Mouse (Mus musculus): ENCODE measurements around the gene Fbxo22.
"Not testable (repeated sequence)": the region's sequence is repeated elsewhere in the genome, so short reads cannot be mapped to it uniquely, and the experiment has no call there.

Fbxo22 gene

GRCm38 (mm10) chr9:55208790-55209481 is at the start of gene Fbxo22:
Gene Fbxo22 (plus strand): TSS chr9:55208925.
- peak; percentile 88 for DNase-seq

DNA sequence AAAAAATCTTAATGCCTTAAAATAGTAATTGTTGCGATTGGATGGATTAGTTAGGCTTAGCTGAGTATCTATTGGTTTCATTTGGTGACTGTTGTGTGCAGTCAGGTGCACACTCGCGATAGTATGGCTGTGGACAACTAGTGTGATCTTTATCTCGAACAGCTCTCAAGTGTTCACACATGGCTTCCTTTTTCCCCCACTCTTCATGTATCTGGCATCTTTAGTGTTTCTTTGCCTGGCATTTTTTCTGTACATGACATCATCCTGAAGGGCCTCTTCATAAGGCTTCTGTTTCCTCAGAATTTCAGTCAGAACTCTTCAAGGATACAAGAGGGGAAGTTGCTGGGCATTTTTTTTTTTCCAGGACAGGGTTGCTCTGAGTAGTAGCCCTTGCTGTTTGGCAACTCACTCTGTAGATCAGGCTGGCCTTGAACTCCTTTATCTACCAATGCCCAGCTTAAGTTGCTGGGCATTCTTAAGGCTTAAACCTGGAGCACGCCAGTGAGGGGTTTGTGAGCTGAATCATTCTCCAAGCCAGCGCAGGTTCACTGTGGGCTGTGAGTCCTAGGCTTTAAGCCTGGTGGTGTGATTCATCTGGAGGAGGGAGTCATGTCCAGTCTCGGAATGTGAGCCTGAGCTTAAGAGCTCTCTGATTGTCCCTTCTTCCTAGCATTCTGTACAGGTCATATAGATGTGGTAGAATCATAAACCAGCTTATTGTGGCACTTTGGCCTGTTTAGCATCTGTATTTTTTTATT is 37.9 kb upstream of the Fbxo22 start:
- no peak for DNase-seq

- no peak for DNase-seq
These were observed 36.5 kb upstream of the Fbxo22 start for GRCm38 (mm10) chr9:55172195-55172685.

- no peak for DNase-seq
These were observed 34.5 kb upstream of the Fbxo22 start for GRCm38 (mm10) chr9:55174235-55174634.

DNA sequence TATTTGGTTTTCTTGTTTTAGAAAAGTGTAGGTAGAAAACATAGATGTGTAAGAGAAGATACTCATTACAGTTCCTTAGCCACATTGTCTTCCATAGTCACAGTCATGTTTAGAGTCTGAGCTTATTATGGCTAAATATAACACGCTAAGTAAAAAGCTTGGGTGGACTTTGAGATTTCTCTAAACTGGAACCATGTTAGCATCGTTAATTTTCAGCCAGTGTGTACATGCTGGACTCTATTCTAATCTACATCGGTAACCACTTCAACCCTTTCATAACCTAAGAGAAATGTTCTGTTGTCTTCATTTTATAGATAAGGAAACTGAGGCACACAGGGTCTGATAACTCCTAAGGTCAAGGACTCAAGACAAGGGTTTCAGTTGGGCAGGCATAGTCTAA is 12.8 kb upstream of the Fbxo22 start:
- no peak for DNase-seq

DNA sequence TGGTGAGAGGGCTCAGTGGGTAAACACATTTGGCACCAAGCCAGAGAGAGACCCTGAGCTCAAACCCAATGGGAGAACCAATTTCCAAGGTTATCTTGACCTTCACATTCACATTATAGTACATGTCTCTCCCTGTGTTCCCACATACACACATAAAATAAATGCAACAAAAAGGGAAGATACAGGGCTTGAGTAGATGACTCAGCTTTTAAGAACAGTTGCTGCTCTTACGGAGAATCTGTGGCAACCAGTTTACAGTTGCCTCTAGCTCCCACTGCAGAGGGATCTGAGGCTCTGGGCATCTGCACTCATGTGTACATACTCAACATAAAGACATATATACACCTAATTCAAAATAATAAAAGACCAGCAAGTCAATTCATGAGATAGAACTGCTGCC is 10.5 kb upstream of the Fbxo22 start:
- no peak for DNase-seq

DNA sequence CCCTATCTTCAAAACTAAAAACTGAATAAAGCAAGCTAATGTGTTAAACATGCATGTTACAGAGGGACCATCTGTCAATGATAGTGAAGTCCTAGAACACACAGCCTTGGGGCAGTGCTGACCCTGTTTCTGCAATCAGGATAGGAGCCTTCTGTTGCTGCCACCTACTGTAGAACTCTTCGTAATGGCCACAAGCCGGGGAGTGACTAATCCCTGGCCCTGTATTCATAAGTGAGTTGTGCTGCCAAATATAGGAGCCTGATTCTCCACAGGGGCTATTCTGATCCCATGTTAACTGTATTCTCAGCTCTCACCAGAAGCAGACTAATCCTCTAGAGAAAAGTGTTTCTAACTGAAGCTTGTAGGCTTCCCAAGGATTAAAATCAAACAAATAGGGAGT is 9.4 kb upstream of the Fbxo22 start:
- DNase-seq, result peak; percentile 53

DNA sequence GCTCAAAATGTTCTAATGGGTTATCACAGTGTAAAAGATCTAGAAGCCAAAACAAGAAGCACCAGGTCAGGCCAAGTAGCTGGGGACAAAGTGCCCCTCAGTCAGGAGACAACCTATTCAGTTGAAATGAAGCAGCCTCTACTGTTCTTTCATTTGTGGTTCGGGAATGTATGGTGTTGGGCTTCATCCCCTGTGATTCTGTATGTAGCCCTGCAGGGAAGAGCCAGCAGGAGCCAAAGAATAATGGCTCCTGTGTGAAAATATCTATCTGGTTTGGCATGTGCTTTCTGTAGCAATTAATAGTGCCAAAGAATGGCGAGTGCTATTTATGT is 301 bp upstream of the Fbxo22 start:
- no peak for DNase-seq

DNA sequence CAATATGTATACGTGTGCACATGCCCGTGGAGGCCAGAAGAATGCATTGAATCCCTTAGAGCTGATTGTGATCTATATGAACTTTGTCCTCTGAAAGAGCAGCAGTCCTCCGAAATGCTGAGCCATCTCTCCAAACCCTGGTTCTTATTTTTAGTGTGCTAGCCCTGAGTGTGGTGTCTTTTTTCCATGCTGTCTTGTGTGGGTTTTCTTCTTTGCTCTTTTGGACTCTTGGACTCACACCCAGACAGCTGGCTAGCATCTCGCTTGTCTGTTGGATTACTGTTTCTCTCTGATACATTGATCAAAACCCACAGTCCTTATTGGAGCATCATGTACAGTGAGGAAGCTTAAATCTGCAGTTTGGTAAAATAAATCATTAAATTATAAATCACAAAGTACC is 2.9 kb downstream of the Fbxo22 start:
- no peak for DNase-seq

DNA sequence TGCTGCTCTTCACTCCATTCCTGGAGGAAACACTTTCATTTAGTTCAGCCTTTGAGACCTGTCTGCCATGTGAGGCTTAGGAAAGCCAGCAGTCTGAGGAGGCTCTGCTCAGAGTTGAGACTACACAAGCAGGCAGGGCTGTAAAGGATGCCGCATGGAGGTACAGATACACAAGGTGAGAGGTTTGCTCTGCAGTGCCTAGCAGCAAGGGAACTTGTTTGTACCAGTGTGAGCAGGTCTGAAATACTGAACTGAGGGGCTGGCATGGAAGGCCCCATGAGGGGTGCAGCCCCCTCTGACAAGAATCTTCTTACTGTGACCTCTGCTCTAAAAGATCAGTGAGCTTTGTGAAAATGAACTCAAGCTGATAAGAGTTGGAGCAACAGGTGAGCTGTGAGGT is 4.7 kb downstream of the Fbxo22 start:
- no peak for DNase-seq

- DNase-seq, result no peak
These were observed 6.3 kb downstream of the Fbxo22 start for GRCm38 (mm10) chr9:55215056-55215455.

GRCm38 (mm10) chr9:55215648-55216047 is 6.9 kb downstream of the Fbxo22 start:
- no peak for DNase-seq

- no peak for DNase-seq
These were observed 7.4 kb downstream of the Fbxo22 start for GRCm38 (mm10) chr9:55216078-55216477.

GRCm38 (mm10) chr9:55217381-55217780 is 8.7 kb downstream of the Fbxo22 start:
- DNase-seq, result no peak

DNA sequence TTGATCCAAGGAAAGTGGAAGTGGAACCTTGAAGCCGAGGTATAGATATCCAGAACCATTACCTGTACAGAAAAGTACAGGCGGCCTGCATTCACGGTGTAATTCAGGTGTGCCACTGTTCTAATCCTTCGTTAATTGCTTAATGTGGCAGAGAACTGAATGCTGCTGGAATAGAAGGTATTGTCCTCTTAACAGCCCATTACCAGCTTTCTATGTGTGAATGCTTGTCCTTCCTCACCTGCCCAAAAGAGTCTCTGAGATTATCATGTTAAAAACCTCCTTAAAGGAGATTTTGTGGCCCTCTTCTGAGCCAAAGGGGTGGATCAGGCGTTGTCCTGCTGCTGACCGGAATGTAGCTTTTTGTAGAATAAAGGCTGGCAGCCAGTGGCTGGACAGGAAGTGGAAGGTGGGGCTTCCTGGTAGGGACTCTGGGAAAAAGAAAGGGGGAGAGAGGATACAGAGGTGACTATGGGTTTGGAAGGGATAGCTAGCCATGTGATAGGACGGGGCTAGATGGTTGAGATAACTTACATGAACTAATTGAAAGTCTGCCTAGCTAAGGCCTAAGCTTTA is 16.5 kb downstream of the Fbxo22 start:
- no peak for DNase-seq

DNA sequence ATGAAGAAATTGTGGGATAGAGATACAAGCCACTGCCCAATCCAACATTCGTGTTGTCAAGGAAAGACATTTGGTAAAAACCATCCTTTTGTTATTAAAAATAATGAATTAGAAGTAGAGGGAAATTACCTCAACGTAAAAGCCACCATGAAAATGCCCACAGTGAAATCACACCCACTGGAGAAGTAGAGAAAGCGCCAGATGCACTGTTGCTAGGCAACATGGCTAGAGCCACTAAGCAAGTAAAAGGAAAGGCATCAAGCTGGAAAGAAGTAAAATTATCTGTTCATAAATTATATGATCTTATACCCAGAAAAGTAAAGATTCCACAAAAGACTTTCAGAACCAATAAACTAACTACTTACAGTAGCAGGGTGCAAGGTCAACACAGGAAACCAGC is 17.5 kb downstream of the Fbxo22 start:
- DNase-seq, result peak; percentile 51

DNA sequence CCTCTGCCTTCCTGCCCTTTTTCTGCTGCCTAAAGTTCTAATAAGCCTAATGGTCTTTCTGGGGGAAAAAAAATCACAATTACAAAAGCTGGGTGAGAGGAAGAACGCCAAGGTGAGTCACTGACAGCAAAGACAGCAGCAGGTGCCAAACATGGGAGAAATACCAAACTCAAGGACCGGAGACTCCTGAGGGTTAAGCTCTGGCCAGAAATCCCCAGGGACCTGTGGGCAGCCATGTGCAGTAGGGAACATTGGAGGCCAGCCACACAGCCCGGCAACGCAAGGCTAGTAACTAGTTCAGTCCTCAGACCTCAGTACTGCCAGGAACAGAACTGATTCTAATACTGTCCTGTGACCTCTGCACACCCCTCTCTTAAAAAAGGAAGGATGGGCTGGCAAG is 19.4 kb downstream of the Fbxo22 start:
- DNase-seq, result no peak

DNA sequence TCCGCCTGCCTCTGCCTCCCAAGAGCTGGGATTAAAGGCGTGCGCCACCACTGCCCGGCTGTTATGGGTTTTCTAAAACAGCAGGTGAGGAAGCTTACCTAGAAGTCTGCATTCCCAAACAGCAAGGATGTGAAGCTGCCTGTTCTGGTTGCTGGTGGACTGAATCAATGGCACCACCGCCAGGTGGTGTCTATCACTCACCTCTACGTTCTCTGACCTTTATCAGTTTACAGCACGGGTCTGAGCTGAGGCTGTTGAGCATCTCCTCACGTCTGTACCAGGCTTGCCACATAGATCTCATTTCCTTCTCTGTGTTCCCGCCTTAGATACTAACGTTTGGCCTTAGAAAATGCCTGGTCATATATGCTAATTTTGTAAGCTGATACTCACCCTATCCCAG is 20.3 kb downstream of the Fbxo22 start:
- DNase-seq, result no peak

DNA sequence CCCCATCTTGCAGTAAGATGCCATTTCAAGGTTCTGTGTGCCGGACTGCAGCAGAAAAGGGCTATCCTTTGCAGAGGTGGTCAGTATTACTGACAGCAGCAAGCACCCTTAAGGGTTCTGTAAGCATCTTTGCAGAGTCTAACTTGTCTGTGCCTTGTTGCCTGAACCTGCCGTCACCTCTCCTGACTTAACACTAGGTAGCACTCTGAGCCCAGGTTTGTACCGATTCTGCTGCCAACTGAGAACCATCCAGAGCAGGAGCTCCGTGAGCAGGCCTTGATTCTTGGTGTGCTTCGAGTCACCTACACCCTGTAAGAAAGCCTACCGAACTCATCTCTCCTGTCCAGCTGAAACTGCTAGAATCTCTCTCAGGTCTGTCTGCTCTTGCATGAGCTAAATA is 22.8 kb downstream of the Fbxo22 start:
- DNase-seq, result no peak

DNA sequence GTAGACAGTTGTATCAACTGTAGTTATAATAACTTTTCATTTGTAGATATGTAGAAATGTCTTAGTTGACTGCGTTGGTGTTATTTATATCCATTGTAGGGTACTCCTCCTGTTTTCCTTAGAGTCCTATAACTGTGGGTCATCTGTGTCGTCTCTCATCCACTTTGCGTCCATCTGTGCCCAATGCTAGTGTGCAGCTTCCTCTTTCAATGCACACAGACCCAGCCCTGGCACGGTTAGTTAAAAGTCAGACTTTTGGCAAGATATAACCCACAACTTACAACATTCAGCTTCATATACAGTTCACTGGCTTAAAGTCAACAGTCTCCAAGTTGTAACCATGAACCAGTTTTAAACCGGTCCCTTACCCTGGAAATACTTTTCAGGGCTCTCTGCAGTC is 23.4 kb downstream of the Fbxo22 start:
- DNase-seq, result no peak

- no peak for DNase-seq
These were observed 23.9 kb downstream of the Fbxo22 start for GRCm38 (mm10) chr9:55232586-55232985.

DNA sequence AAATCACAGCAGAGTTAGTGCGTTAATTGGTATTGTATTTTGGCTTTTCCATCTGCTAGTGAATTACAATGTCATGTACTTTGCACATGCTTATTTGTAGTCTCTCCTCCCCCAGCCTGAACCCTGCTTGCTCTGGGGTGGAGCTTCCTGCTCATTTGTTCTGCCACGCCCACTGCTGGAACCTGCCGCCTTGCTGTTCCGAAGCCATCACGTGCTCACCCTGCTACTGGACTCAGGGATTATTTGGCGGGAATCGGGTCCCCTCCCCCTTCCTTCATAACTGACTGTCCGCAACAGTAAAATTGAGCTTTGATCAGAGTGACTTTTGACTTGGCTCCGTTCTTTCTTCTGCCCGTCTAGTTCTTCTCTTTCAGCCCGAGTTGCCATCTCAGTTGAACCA is 24.4 kb downstream of the Fbxo22 start:
- DNase-seq, result not testable (repeated sequence)

DNA sequence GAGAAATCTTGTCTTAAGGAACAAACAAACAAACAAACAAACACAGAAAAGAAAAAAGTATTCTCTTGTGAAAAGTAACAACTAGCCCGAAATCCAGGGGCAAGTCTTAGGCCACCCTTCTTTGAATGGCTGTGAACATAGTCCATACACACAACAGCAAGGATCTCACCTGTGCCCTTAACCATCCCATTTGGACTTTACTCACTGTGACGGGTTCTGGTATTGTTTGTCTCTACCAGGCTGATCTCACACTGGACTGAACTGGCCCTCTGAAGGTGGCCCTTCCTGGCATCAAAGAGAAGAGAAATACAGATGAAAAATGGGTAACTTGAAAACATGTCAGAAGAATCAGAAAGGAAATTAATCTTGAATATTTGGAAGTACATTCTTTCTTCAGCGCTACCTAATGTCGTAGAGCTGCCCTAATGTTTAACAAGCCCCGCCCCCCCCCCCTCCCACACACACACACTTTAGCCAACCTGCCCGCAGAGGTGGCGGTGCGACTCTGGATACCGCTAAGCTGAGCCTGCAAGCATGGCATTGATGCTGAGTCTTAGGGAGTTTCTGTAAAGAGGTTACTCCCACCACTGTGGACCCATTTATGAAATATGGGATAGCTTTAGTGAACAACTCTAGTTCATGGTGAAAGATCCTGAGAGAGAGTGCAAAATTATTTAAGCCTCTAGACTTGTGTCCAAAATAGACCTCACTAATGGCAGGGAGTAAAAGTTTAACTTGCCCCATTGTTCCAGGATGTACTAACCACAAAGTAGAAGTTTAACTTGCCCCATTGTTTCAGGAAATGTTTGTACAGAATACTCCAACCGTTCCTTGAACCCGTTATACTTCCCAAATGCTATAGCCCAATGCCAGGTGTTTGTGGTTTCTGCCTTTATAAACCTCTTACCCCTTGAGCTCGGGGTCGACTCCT is 27.8 kb downstream of the Fbxo22 start:
- DNase-seq, result no peak

Data from right cerebral cortex, adult 18-20 months (tissue).